Mouse (Mus musculus): ENCODE measurements around the gene Macrod1.

Macrod1 gene

DNA sequence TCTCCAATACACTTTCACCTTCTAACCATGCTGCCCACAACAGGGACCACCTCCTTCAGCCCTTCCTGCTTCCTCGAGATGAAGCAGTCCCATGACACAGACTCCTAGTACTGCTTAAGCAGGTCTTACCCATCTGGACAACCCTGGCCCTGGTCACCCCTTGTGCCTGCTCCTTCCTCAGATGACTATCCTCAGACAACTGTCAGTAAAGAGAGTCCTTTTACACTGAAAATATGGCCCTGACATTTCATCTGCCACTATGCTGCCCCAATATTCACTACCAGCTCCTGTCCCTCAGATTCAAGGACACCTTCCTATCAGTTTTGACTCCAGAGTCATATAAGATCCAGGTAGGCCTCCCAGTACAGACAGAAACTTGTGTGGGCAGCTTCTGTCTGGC lies 143.8 kb downstream of the Macrod1 start:
- no peak for DNase-seq (ENCODE audit: low read depth)

DNA sequence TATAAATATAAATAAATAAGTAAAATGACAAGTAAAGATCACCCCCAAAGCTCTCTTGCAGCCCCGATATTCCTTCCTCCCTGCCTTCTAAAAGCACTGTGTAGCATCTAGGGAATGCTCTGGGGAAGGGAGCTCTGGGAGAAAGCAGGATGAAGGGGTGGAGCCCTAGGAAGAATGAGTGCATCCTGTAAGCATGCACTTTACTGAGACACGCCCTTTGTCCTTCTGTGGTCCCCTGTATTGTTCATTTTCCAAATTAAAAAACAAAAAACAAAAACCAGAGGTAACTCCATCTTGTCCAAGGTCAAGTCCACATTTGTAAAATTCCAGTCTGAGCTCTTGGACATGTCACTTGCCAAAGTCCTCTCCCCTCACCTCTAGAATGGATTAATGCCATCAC lies 148.3 kb downstream of the Macrod1 start:
- DNase-seq (ENCODE audit: low read depth), result no peak

- no peak for DNase-seq (ENCODE audit: low read depth)
These were observed 148.7 kb downstream of the Macrod1 start for GRCm38 (mm10) chr19:7205326-7205725.

DNA sequence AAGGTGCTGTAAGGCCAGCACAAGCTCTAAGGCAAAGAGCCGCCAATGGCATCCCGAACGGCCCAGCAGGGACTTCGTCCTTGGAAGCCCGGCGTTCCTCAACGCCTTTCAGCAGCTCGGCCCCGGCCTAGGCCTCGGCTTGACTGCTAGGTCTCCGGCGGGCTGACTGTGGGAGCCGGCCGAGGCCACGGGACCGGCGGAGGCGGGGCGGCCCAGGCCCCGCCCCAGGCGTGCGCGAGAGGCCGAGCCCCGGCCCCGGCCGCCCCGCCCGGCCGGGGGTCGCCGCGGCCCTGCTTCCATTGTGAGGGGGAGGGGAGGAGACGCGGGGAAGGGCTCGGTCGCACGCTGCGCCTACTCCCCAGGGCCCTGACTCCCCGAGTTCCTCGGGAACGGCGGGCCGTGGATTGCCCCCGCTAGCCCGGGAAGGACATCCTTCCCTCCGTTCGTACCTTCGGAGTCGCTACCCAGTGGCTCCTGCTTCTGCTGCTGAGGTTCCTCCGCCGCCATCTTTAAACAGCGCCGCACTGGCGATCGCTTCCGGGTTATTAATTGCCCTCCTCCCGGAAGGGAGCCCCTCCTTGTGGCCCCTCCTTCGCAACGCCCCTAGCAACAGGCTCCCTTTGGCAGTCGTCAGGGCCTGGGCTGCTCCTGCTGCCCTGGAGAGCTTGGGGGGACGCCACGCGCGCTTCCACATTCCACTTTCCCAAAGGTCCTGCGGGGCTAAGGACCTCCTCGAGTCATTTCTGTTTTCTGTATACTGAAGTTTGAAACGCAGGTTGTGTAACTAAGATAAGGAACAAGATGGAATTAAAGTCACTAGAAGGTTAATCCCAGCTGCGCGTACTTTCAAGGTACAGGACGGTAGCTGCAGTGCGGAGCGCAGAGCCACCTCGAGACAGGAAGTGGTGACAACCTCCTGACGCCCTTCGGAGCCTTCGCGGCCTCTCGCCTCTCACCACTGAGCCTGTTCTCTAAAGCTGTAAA lies 149.4 kb downstream of the Macrod1 start, which contains the start of gene Otub1:
Gene Otub1, minus strand, starts transcription at position 564 of the 984 bp plus-strand sequence.
- peak; percentile 90 for DNase-seq (ENCODE audit: low read depth)

DNA sequence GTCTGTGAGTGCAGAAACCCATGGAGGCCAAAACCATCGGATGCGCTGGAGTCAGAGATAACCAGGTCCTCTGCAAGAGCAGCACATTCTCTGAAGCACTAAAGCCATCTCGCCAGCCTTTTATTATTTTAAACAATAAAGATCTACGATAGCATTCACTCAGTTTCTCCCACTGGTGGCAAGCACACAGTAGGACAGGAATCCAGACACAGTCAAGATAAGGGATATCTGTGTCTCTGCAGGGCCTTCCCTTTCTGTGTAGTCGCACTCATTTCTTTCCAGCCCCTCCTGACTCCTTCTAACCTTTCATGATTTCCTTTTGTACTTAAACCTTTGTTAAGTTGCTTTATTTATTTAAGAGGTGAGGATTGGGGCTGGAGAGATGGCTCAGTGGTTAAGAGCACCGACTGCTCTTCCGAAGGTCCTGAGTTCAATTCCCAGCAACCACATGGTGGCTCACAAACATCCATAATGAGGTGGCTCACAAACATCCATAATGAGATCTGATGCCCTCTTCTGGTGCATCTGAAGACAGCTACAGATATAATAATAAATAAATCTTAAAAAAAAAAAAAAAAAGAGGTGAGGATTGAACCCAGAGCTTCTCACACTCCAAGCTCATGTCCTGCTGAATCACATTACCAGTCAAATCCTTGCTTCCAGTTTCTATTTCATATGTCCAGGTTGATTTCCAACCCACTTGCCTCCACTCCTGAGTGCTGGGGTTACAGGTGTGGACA lies 153.5 kb downstream of the Macrod1 start:
- DNase-seq (ENCODE audit: low read depth), result no peak

GRCm38 (mm10) chr19:7212216-7212615 lies 155.6 kb downstream of the Macrod1 start:
- no peak for DNase-seq (ENCODE audit: low read depth)

DNA sequence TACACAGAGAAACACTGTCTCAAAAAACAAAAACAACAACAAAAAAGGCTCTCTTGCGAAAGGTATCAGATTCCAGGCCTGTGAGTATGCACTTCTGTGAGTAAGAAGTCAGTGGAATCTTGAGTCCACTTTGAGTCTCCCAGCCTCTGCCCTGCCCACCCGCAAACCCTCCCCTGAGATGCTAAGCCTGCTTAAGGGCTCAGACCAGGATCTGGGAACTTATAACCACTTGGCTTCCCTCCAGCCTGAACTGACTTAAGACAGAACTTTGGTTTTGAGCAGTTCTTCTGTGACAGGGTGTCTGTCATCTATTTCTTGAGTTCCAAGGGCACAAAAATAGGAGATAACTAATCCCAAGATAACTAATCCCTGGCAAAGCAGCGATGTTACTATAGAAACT lies 156.4 kb downstream of the Macrod1 start:
- DNase-seq (ENCODE audit: low read depth), result no peak

GRCm38 (mm10) chr19:7214484-7214883 lies 157.9 kb downstream of the Macrod1 start:
- no peak for DNase-seq (ENCODE audit: low read depth)

GRCm38 (mm10) chr19:7217162-7217925 lies 160.7 kb downstream of the Macrod1 start, which contains the start of gene Cox8a:
Gene Cox8a (minus strand): TSS chr19:7217616.
- peak; percentile 98 for DNase-seq (ENCODE audit: low read depth)

- no peak for DNase-seq (ENCODE audit: low read depth)
These were observed 161.3 kb downstream of the Macrod1 start for GRCm38 (mm10) chr19:7217926-7218267.

GRCm38 (mm10) chr19:7218753-7219152 lies 162.1 kb downstream of the Macrod1 start:
- no peak for DNase-seq (ENCODE audit: low read depth)

GRCm38 (mm10) chr19:7222196-7222595 lies 165.6 kb downstream of the Macrod1 start:
- no peak for DNase-seq (ENCODE audit: low read depth)

DNA sequence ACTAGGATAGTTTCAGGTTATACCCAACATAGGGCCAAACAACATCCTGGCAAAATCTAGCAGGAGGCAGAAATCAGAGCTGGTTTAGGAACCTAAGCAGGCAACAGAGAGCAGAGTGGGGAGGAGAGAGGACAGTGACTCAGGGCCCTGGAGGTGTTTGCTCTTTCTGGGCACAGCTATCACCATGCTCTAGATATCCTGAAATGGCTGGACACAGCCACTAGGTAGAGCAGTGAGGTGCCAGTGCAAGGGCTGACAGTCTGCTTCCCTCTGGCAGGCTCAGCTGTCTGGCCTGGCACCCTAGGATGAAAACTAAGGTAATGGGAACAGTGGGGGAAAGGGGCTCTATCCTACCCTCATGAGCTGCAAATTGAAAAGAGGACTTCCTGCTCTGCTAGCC lies 166.9 kb downstream of the Macrod1 start:
- no peak for DNase-seq (ENCODE audit: low read depth)

DNA sequence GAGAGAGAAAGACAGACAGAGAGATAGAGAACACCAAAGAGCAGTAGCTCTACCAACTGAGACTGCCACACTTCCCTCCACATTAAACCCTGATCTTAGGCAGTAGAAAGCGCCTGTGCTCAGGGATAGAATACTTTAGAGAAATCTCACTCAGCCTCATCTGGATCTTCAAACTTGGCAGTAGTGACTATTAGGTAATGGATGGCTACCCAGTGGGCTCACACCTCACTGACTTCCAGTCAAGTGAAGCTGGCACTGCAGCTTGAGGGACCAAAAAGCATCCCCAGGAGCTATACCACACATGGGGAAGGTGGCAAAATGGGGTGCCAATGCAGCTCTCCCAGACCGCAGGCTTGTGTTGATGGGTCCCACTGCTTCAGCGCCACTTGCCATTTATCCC lies 167.6 kb downstream of the Macrod1 start:
- DNase-seq (ENCODE audit: low read depth), result no peak

GRCm38 (mm10) chr19:7225096-7225690 lies 168.6 kb downstream of the Macrod1 start:
- DNase-seq (ENCODE audit: low read depth), result no peak

GRCm38 (mm10) chr19:7226511-7226914 lies 169.9 kb downstream of the Macrod1 start:
- DNase-seq (ENCODE audit: low read depth), result no peak

DNA sequence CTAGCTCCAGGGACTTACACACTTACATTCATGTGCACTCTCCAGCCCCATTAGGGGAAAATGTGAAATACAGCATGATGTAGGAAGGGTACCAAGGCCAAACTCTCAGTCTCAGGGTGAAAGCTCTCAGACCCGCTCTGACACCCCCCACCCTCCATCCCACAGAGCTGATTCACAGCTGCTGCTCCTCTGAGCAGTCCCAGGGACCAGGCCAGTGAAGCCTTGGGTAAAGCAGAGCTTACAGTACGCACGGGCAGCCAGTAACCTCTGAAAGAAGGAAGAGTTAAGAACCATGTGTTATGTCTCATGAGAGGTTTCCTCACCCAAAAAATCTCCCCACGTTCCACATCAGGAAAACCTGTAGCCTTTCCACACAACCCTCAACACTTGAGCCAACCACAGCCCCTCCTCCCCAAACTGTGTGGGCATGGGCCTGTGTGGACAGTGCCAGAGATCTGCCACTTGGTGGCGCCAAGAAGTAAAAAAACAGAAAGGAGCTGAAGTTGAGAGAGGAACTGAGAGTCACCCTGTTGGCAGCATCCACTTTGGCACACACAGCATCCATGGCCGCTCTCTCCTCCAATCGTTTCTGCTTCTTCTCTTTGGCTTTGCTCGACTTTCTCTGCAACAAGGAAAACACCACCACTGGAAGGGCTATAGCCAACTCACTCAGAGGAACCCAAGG lies 178.1 kb downstream of the Macrod1 start:
- peak; percentile 35 for DNase-seq (ENCODE audit: low read depth)

DNA sequence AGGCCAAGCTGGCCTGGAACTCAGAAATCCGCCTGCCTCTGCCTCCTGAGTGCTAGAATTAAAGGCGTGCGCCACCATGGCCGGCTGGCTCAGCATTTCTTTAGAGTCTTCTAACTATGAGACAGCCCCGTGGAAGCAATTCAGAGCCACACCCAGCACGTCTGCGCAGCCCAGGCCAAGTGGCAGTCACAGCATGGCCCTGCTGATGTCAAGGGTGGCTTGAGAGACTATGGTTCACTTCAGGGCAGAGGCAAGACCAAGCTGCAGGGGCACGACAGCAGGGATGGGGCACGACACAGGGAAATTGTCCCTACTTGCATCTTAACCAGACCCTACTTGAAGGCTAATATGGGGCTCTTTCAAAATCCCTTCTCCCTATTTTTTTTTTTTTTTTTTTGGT lies 178.9 kb downstream of the Macrod1 start:
- no peak for DNase-seq (ENCODE audit: low read depth)

GRCm38 (mm10) chr19:7236011-7236410 lies 179.4 kb downstream of the Macrod1 start:
- DNase-seq (ENCODE audit: low read depth), result no peak

DNA sequence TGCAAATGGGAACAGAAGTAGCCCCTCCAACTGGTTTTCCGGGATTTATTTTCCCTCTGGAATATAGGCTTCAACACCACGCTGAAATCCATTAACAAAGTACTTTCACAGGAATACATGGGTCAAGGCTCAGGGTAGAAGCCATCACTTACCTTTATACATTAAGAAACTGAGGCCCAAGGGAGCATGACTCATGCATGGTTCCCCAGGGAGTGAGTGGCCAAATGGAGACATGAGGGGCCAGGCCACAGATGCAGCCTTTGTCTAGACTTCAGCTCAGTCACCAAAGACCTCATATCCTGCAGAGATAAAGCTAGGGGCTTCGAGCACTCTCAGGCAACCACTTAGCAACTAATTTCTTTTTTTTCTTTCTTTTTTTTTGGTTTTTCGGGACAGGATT lies 180.1 kb downstream of the Macrod1 start:
- DNase-seq (ENCODE audit: low read depth), result no peak

GRCm38 (mm10) chr19:7239574-7239973 lies 183.0 kb downstream of the Macrod1 start:
- no peak for DNase-seq (ENCODE audit: low read depth)

Data from c-Kit-positive CD71-positive TER-119-negative erythroid progenitor cells, embryonic 14.5 days (primary cell).